Mouse (Mus musculus): ENCODE measurements around the gene 1700001C19Rik. TPM values are rescaled to one million over a fixed set of nuclear protein-coding genes. Genes with fewer than 3 reads are reported as not detected.

Gene 1700001C19Rik
- polyA plus RNA-seq, 1 experiment from 2014 or later: 0.45 TPM

GRCm38 (mm10) chr17:47399091-47399490, 38.1 kb downstream of the 1700001C19Rik start:
- WGBS: 85% methylated on average over 8 of the region's 8 CpGs
- H3K9me3 ChIP-seq (ENCODE audit: control insufficient read depth, low read length): no peaks in the 10 kb centered on the region
- no peak overlapping the region for H3K27ac ChIP-seq (ENCODE audit: low read length)
- H3K9ac ChIP-seq (ENCODE audit: low read depth, low read length): no peak overlapping the region
- peaks cover 15% of the 10 kb centered on the region for H3K4me1 ChIP-seq (ENCODE audit: control insufficient read depth, insufficient read depth, low read length)
- H3K27me3 ChIP-seq (replicated peaks; ENCODE audit: control insufficient read depth, insufficient read depth, low read length): peaks cover 8% of the 10 kb centered on the region; the same call in 1 of the 2 replicates
- ATAC-seq: no peak
- no peak overlapping the region for H3K4me2 ChIP-seq (ENCODE audit: low read depth, low read length)
- no peak overlapping the region for H3K4me3 ChIP-seq (ENCODE audit: low read length)
- H3K36me3 ChIP-seq (ENCODE audit: control insufficient read depth, insufficient read depth, low read length): no peaks in the 10 kb centered on the region

GRCm38 (mm10) chr17:47395376-47395913, 41.7 kb downstream of the 1700001C19Rik start:
- Histone ChIP-seq H3K36me3 (ENCODE audit: control insufficient read depth, insufficient read depth, low read length) (no peaks in the 10 kb centered on the region), H3K9me3 (ENCODE audit: control insufficient read depth, low read length) (no peaks in the 10 kb centered on the region), H3K4me1 (ENCODE audit: control insufficient read depth, insufficient read depth, low read length) (peaks cover 15% of the 10 kb centered on the region), H3K27ac (ENCODE audit: low read length) (no peak overlapping the region), H3K4me2 (ENCODE audit: low read depth, low read length) (peak overlapping the region; percentile 74), H3K9ac (ENCODE audit: low read depth, low read length) (peak overlapping the region; percentile 58), H3K27me3 (replicated peaks; ENCODE audit: control insufficient read depth, insufficient read depth, low read length) (peaks cover 8% of the 10 kb centered on the region), H3K4me3 (ENCODE audit: low read length) (peak overlapping the region; percentile 50)
- 1% methylated on average over 20 of the region's 20 CpGs for WGBS
- ATAC-seq: peak; percentile 96

GRCm38 (mm10) chr17:47394223-47394869, 42.8 kb downstream of the 1700001C19Rik start:
- ATAC-seq: no peak
- Histone ChIP-seq H3K36me3 (ENCODE audit: control insufficient read depth, insufficient read depth, low read length) (no peaks in the 10 kb centered on the region), H3K4me3 (ENCODE audit: low read length) (peak overlapping the region; percentile 50), H3K9me3 (ENCODE audit: control insufficient read depth, low read length) (no peaks in the 10 kb centered on the region), H3K4me1 (ENCODE audit: control insufficient read depth, insufficient read depth, low read length) (peaks cover 15% of the 10 kb centered on the region), H3K4me2 (ENCODE audit: low read depth, low read length) (peak overlapping the region; percentile 74), H3K9ac (ENCODE audit: low read depth, low read length) (peak overlapping the region; percentile 58), H3K27ac (ENCODE audit: low read length) (no peak overlapping the region), H3K27me3 (replicated peaks; ENCODE audit: control insufficient read depth, insufficient read depth, low read length) (peaks cover 8% of the 10 kb centered on the region)
- WGBS: 24% methylated on average over 23 of the region's 24 CpGs

- 62% methylated on average over 4 of the region's 4 CpGs for WGBS
- Histone ChIP-seq H3K9ac (ENCODE audit: low read depth, low read length) (no peak overlapping the region), H3K9me3 (ENCODE audit: control insufficient read depth, low read length) (no peaks in the 10 kb centered on the region), H3K36me3 (ENCODE audit: control insufficient read depth, insufficient read depth, low read length) (no peaks in the 10 kb centered on the region), H3K4me1 (ENCODE audit: control insufficient read depth, insufficient read depth, low read length) (no peaks in the 10 kb centered on the region), H3K4me2 (ENCODE audit: low read depth, low read length) (no peak overlapping the region), H3K4me3 (ENCODE audit: low read length) (no peak overlapping the region), H3K27ac (ENCODE audit: low read length) (no peak overlapping the region), H3K27me3 (replicated peaks; ENCODE audit: control insufficient read depth, insufficient read depth, low read length) (no peaks in the 10 kb centered on the region)
- ATAC-seq: no peak
Observed at GRCm38 (mm10) chr17:47386649-47387048, 50.5 kb downstream of the 1700001C19Rik start.

GRCm38 (mm10) chr17:47385145-47385544, 52.0 kb downstream of the 1700001C19Rik start, which contains the start of gene Guca1b:
Gene Guca1b, plus strand, starts transcription at chr17:47385393.
- H3K9me3 ChIP-seq (ENCODE audit: control insufficient read depth, low read length): no peaks in the 10 kb centered on the region
- no peak within 1 kb of the TSS for H3K4me2 ChIP-seq (ENCODE audit: low read depth, low read length)
- no peaks in the 10 kb centered on the region for H3K27me3 ChIP-seq (replicated peaks; ENCODE audit: control insufficient read depth, insufficient read depth, low read length)
- ATAC-seq: no peak
- H3K9ac ChIP-seq (ENCODE audit: low read depth, low read length): no peak within 1 kb of the TSS
- H3K27ac ChIP-seq (ENCODE audit: low read length): no peak within 1 kb of the TSS
- H3K4me3 ChIP-seq (ENCODE audit: low read length): no peak within 1 kb of the TSS
- H3K4me1 ChIP-seq (ENCODE audit: control insufficient read depth, insufficient read depth, low read length): no peaks in the 10 kb centered on the region
- 36% methylated on average over 10 of the region's 10 CpGs for WGBS
- H3K36me3 ChIP-seq (ENCODE audit: control insufficient read depth, insufficient read depth, low read length): peaks cover under 1% of the 10 kb centered on the region; the same call in 1 of the 2 replicates

DNA sequence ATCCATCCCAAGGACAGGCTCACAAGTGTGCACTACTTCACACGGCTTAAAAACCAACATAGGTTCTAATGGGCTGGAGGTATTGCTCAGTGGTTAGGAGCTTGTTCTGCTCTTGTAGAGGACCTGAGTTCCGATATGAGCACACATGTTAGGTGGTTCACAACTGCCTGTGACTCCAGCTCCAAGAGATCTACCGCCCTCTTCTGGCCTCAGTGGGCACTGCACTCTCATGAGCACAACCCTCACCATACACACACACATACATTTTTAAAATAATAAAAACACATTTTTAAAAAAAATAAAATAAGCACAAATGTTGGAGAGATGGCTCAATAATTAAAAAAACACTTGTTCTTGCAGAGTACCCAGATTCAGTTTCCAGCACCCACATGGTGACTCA, 53.1 kb downstream of the 1700001C19Rik start:
- Histone ChIP-seq H3K4me3 (ENCODE audit: low read length) (no peak overlapping the region), H3K36me3 (ENCODE audit: control insufficient read depth, insufficient read depth, low read length) (peaks cover 2% of the 10 kb centered on the region; the same call in 1 of the 2 replicates), H3K4me1 (ENCODE audit: control insufficient read depth, insufficient read depth, low read length) (no peaks in the 10 kb centered on the region), H3K27me3 (replicated peaks; ENCODE audit: control insufficient read depth, insufficient read depth, low read length) (no peaks in the 10 kb centered on the region), H3K4me2 (ENCODE audit: low read depth, low read length) (no peak overlapping the region), H3K27ac (ENCODE audit: low read length) (no peak overlapping the region), H3K9ac (ENCODE audit: low read depth, low read length) (no peak overlapping the region), H3K9me3 (ENCODE audit: control insufficient read depth, low read length) (no peaks in the 10 kb centered on the region)
- ATAC-seq: no peak
- 88% methylated on average over 3 of the region's 3 CpGs for WGBS

DNA sequence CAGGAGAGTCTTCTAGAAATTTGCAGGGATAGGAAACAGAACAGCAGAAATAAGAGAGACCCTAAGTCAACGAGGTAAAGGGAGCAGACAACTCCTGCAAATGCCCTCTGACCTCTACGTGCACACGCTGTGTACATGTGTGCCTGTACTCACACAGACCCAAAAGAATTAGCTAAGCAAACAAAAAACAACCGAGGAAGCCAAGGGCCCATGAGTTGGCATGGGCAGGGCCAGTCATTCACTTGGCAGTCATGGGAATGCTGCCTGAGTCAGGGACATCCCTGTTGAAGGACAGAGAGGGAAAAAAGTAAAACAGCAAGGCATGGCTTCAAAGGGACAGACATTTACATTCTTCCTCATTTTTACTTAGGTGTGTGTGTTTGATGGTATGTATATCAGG, 53.9 kb downstream of the 1700001C19Rik start:
- no peak for ATAC-seq
- Histone ChIP-seq H3K4me1 (ENCODE audit: control insufficient read depth, insufficient read depth, low read length) (no peaks in the 10 kb centered on the region), H3K4me3 (ENCODE audit: low read length) (no peak overlapping the region), H3K27ac (ENCODE audit: low read length) (no peak overlapping the region), H3K27me3 (replicated peaks; ENCODE audit: control insufficient read depth, insufficient read depth, low read length) (no peaks in the 10 kb centered on the region), H3K9ac (ENCODE audit: low read depth, low read length) (no peak overlapping the region), H3K36me3 (ENCODE audit: control insufficient read depth, insufficient read depth, low read length) (peaks cover 2% of the 10 kb centered on the region; the same call in 1 of the 2 replicates), H3K4me2 (ENCODE audit: low read depth, low read length) (no peak overlapping the region), H3K9me3 (ENCODE audit: control insufficient read depth, low read length) (no peaks in the 10 kb centered on the region)
- 77% methylated on average over 4 of the region's 4 CpGs for whole genome bisulfite sequencing

- no peak overlapping the region for H3K9ac ChIP-seq (ENCODE audit: low read depth, low read length)
- H3K4me1 ChIP-seq (ENCODE audit: control insufficient read depth, insufficient read depth, low read length): no peaks in the 10 kb centered on the region
- H3K27me3 ChIP-seq (replicated peaks; ENCODE audit: control insufficient read depth, insufficient read depth, low read length): no peaks in the 10 kb centered on the region
- no peaks in the 10 kb centered on the region for H3K9me3 ChIP-seq (ENCODE audit: control insufficient read depth, low read length)
- ATAC-seq: no peak
- H3K4me2 ChIP-seq (ENCODE audit: low read depth, low read length): no peak overlapping the region
- 86% methylated on average over 11 of the region's 11 CpGs for WGBS
- H3K27ac ChIP-seq (ENCODE audit: low read length): no peak overlapping the region
- H3K4me3 ChIP-seq (ENCODE audit: low read length): no peak overlapping the region
- H3K36me3 ChIP-seq (ENCODE audit: control insufficient read depth, insufficient read depth, low read length): peaks cover 2% of the 10 kb centered on the region; the same call in 1 of the 2 replicates
Observed at GRCm38 (mm10) chr17:47381917-47382316, 55.3 kb downstream of the 1700001C19Rik start.

- no peak overlapping the region for H3K4me2 ChIP-seq (ENCODE audit: low read depth, low read length)
- no peak overlapping the region for H3K27ac ChIP-seq (ENCODE audit: low read length)
- H3K27me3 ChIP-seq (replicated peaks; ENCODE audit: control insufficient read depth, insufficient read depth, low read length): no peaks in the 10 kb centered on the region
- ATAC-seq: no peak
- no peak overlapping the region for H3K9ac ChIP-seq (ENCODE audit: low read depth, low read length)
- H3K9me3 ChIP-seq (ENCODE audit: control insufficient read depth, low read length): no peaks in the 10 kb centered on the region
- WGBS: 84% methylated on average over 15 of the region's 15 CpGs
- no peak overlapping the region for H3K4me3 ChIP-seq (ENCODE audit: low read length)
- H3K4me1 ChIP-seq (ENCODE audit: control insufficient read depth, insufficient read depth, low read length): no peaks in the 10 kb centered on the region
- H3K36me3 ChIP-seq (ENCODE audit: control insufficient read depth, insufficient read depth, low read length): peaks cover 8% of the 10 kb centered on the region; the same call in 1 of the 2 replicates
Observed at GRCm38 (mm10) chr17:47378133-47378532, 59.0 kb downstream of the 1700001C19Rik start.
